In genomic region chr15:6707936-6708525, GRCm38 (mm10) we compare ENCODE assay signal across 8 mouse cellular contexts. TPM values are rescaled to one million over a fixed set of nuclear protein-coding genes. Genes with fewer than 3 reads are reported as not detected.
DNase-seq lines count a peak whose midpoint lies in the region.

Rictor (plus strand) TSS chr15:6708379.

- intact Hi-C loops in left cerebral cortex, postnatal 25 days (cut with DNase I): loop anchor here (5.0 kb wide), 1 partner anchor 86 kb away; no protein-coding TSS in a partner anchor

- DNase-seq in ZHBTc4 (ENCODE audit: low read depth, low spot score): peak; percentile 89
- peak; percentile 66 to 85 for DNase-seq in cerebellum, postnatal 4 days (ENCODE audit: low spot score in 2 of 2)
- DNase-seq in gastrocnemius, adult 8-10 months (ENCODE audit: low spot score in 2 of 2): peak; percentile 53 to 60
- peak; percentile 92 for DNase-seq in induced T-regulatory cell, adult 2 months (ENCODE audit: low read depth)
- DNase-seq in left cerebral cortex, postnatal 25 days (ENCODE audit: low spot score in 2 of 2): peak; percentile 70 to 76
- peak; percentile 87 for DNase-seq in mesoderm, embryonic 11.5 days (ENCODE audit: low read depth, low spot score)
- DNase-seq in right cerebral cortex, postnatal 25 days: peak; percentile 78
- DNase-seq in urinary bladder, postnatal 4 days (ENCODE audit: low spot score in 2 of 2): peak; percentile 76 to 89

RNA-seq across cellular contexts. Expression of gene Rictor, which starts in this region (rescaled TPM):
- 10 to 100 TPM in 2 of 4 experiments, 1 to 10 TPM in 2; 9.1 to 13.3 (median 10.1) TPM for total RNA-seq in gastrocnemius, adult 8-10 months (2022)
- 10 to 100 TPM; 40.1 to 41.3 TPM for total RNA-seq in left cerebral cortex, postnatal 25 days (2021)

Comparison
In these comparisons a context has a peak if more than half of its experiments do, and no peak if none do; other contexts are left out.
1. Peak in every context shown above with its lines: DNase-seq.